Mouse (Mus musculus) ES-E14 (cell line): ENCODE measurements around the gene Mtr.

Experiments
- HCFC1 ChIP-seq: IDR thresholded peaks from 2 replicates; pipeline ENCODE4 v1.6.1; 2012; ENCODE audit warnings: low read length, inconsistent platforms, borderline replicate concordance; ENCODE audit not compliant: insufficient read depth
- MAFK ChIP-seq: IDR thresholded peaks from 2 replicates; pipeline ENCODE4 v1.6.1; 2014; ENCODE audit warnings: mild to moderate bottlenecking, low read depth, low read length, inconsistent platforms; ENCODE audit not compliant: insufficient read depth
- ZNF384 ChIP-seq: IDR thresholded peaks from 2 replicates; pipeline ENCODE4 v1.6.1; 2012; ENCODE audit warnings: low read depth, low read length, inconsistent platforms

DNA sequence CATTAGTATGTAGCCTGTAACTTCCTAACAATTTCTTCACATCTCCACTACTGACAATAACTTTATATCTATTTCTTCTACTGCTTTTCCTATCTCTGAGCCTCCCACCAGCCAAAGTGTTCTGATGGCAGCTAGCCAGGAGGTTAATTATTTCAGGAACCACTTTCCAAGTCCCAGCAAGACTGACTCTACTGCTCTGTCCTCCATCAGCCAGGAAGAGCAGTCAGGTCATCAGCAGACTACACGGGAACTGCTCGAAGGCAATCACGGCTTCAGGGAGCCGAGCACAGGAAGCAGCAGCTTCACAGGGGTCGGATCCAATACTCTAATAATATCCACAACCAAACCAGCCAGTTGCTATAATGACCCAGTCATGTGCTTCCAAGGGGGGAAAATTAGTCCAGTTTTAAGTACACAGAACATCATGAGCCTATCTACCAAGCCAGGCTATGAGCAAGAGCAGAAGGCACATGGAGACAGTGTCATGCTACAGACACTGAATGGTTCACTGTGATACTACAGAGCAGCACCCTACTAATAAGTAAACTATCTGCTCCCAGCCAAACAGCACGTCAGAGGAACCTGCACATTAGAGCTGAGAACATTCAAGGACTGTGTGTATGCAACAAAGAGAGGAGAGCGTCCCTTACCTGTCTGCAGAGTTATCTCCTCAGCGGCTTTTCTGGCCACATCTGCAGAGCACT, 8.6 kb downstream of the Mtr start:
- TF ChIP-seq ZNF384 (no peak), HCFC1 (no peak), MAFK (no peak)
